Mouse (Mus musculus): ENCODE measurements at regions not wholly inside any gene's neighbourhood (a gene's known extent, or its start where the extent isn't known, plus 50 kb on each side); places are given as distances from the start of the nearest gene placed in this dataset.

- H3K4me3 ChIP-seq (ENCODE audit: low read depth, low read length), result no peak overlapping the region
- no peaks in the 10 kb centered on the region for H3K4me1 ChIP-seq (ENCODE audit: control insufficient read depth, insufficient read depth, low read length)
- H3K9ac ChIP-seq (ENCODE audit: low read depth, poor library complexity, severe bottlenecking), result no peak overlapping the region
- no peak for TF ChIP-seq CTCF (IDR thresholded peaks at IDR 0.05; ENCODE audit: low read depth, low read length)
- no peak for TF ChIP-seq POLR2A (IDR thresholded peaks at IDR 0.05; ENCODE audit: insufficient read depth, low read length)
- TF ChIP-seq EP300 (IDR thresholded peaks at IDR 0.05; ENCODE audit: insufficient read depth, low read depth, low read length), result no peak
- H3K27ac ChIP-seq (ENCODE audit: insufficient read depth, low read length), result no peak overlapping the region
- H3K36me3 ChIP-seq (ENCODE audit: control insufficient read depth, insufficient read depth, low read length, poor library complexity, severe bottlenecking), result no peaks in the 10 kb centered on the region
- no peaks in the 10 kb centered on the region for H3K27me3 ChIP-seq (ENCODE audit: control insufficient read depth, insufficient read depth, low read length, poor library complexity, severe bottlenecking)
- H3K9me3 ChIP-seq (replicated peaks; ENCODE audit: control insufficient read depth, insufficient read depth, low read length, poor library complexity, severe bottlenecking), result no peaks in the 10 kb centered on the region
These were observed 77.4 kb upstream of the Zfhx3 start for GRCm38 (mm10) chr8:107864802-107865651.

- Histone ChIP-seq H3K4me1 (ENCODE audit: control insufficient read depth, insufficient read depth, low read length) (no peaks in the 10 kb centered on the region), H3K36me3 (ENCODE audit: control insufficient read depth, insufficient read depth, low read length, poor library complexity, severe bottlenecking) (no peaks in the 10 kb centered on the region), H3K9me3 (replicated peaks; ENCODE audit: control insufficient read depth, insufficient read depth, low read length, poor library complexity, severe bottlenecking) (no peaks in the 10 kb centered on the region), H3K4me3 (ENCODE audit: low read depth, low read length) (no peak overlapping the region), H3K27me3 (ENCODE audit: control insufficient read depth, insufficient read depth, low read length, poor library complexity, severe bottlenecking) (no peaks in the 10 kb centered on the region), H3K27ac (ENCODE audit: insufficient read depth, low read length) (no peak overlapping the region), H3K9ac (ENCODE audit: low read depth, poor library complexity, severe bottlenecking) (no peak overlapping the region)
- TF ChIP-seq EP300 (IDR thresholded peaks at IDR 0.05; ENCODE audit: insufficient read depth, low read depth, low read length), result no peak
- no peak for TF ChIP-seq POLR2A (IDR thresholded peaks at IDR 0.05; ENCODE audit: insufficient read depth, low read length)
- TF ChIP-seq CTCF (IDR thresholded peaks at IDR 0.05; ENCODE audit: low read depth, low read length), result no peak
These were observed 76.7 kb upstream of the Zfhx3 start for GRCm38 (mm10) chr8:107865744-107866143.

- Histone ChIP-seq H3K27ac (ENCODE audit: insufficient read depth, low read length) (no peak overlapping the region), H3K36me3 (ENCODE audit: control insufficient read depth, insufficient read depth, low read length, poor library complexity, severe bottlenecking) (no peaks in the 10 kb centered on the region), H3K4me1 (ENCODE audit: control insufficient read depth, insufficient read depth, low read length) (no peaks in the 10 kb centered on the region), H3K27me3 (ENCODE audit: control insufficient read depth, insufficient read depth, low read length, poor library complexity, severe bottlenecking) (no peaks in the 10 kb centered on the region; the same call in 1 of the 2 replicates), H3K9me3 (replicated peaks; ENCODE audit: control insufficient read depth, insufficient read depth, low read length, poor library complexity, severe bottlenecking) (peaks cover 2% of the 10 kb centered on the region; the same call in 1 of the 2 replicates), H3K4me3 (ENCODE audit: low read depth, low read length) (no peak overlapping the region), H3K9ac (ENCODE audit: low read depth, poor library complexity, severe bottlenecking) (no peak overlapping the region)
- no peak for TF ChIP-seq CTCF (IDR thresholded peaks at IDR 0.05; ENCODE audit: low read depth, low read length)
- no peak for TF ChIP-seq POLR2A (IDR thresholded peaks at IDR 0.05; ENCODE audit: insufficient read depth, low read length)
- no peak for TF ChIP-seq EP300 (IDR thresholded peaks at IDR 0.05; ENCODE audit: insufficient read depth, low read depth, low read length)
These were observed 70.7 kb upstream of the Zfhx3 start for GRCm38 (mm10) chr8:107871718-107872117.

- H3K27ac ChIP-seq (ENCODE audit: insufficient read depth, low read length), result no peak overlapping the region
- TF ChIP-seq POLR2A (IDR thresholded peaks at IDR 0.05; ENCODE audit: insufficient read depth, low read length) (no peak), CTCF (IDR thresholded peaks at IDR 0.05; ENCODE audit: low read depth, low read length) (no peak), EP300 (IDR thresholded peaks at IDR 0.05; ENCODE audit: insufficient read depth, low read depth, low read length) (no peak)
- peaks cover 2% of the 10 kb centered on the region; the same call in 1 of the 2 replicates for H3K9me3 ChIP-seq (replicated peaks; ENCODE audit: control insufficient read depth, insufficient read depth, low read length, poor library complexity, severe bottlenecking)
- no peak overlapping the region for H3K4me3 ChIP-seq (ENCODE audit: low read depth, low read length)
- H3K36me3 ChIP-seq (ENCODE audit: control insufficient read depth, insufficient read depth, low read length, poor library complexity, severe bottlenecking), result no peaks in the 10 kb centered on the region
- H3K9ac ChIP-seq (ENCODE audit: low read depth, poor library complexity, severe bottlenecking), result no peak overlapping the region
- H3K4me1 ChIP-seq (ENCODE audit: control insufficient read depth, insufficient read depth, low read length), result no peaks in the 10 kb centered on the region
- no peaks in the 10 kb centered on the region; the same call in 1 of the 2 replicates for H3K27me3 ChIP-seq (ENCODE audit: control insufficient read depth, insufficient read depth, low read length, poor library complexity, severe bottlenecking)
These were observed 70.3 kb upstream of the Zfhx3 start for GRCm38 (mm10) chr8:107872121-107872520.

GRCm38 (mm10) chr8:107876455-107876854 lies 66.0 kb upstream of the Zfhx3 start:
- no peak overlapping the region for H3K27ac ChIP-seq (ENCODE audit: insufficient read depth, low read length)
- H3K36me3 ChIP-seq (ENCODE audit: control insufficient read depth, insufficient read depth, low read length, poor library complexity, severe bottlenecking), result no peaks in the 10 kb centered on the region
- H3K9me3 ChIP-seq (replicated peaks; ENCODE audit: control insufficient read depth, insufficient read depth, low read length, poor library complexity, severe bottlenecking), result peaks cover 2% of the 10 kb centered on the region; the same call in 1 of the 2 replicates
- no peak overlapping the region for H3K9ac ChIP-seq (ENCODE audit: low read depth, poor library complexity, severe bottlenecking)
- TF ChIP-seq POLR2A (IDR thresholded peaks at IDR 0.05; ENCODE audit: insufficient read depth, low read length) (no peak), EP300 (IDR thresholded peaks at IDR 0.05; ENCODE audit: insufficient read depth, low read depth, low read length) (peak; percentile 64)
- H3K4me1 ChIP-seq (ENCODE audit: control insufficient read depth, insufficient read depth, low read length), result no peaks in the 10 kb centered on the region
- H3K4me3 ChIP-seq (ENCODE audit: low read depth, low read length), result no peak overlapping the region
- no peaks in the 10 kb centered on the region; the same call in 1 of the 2 replicates for H3K27me3 ChIP-seq (ENCODE audit: control insufficient read depth, insufficient read depth, low read length, poor library complexity, severe bottlenecking)

GRCm38 (mm10) chr8:107881851-107882250 lies 60.6 kb upstream of the Zfhx3 start:
- no peak overlapping the region for H3K4me3 ChIP-seq (ENCODE audit: low read depth, low read length)

More at GRCm38 (mm10) chr8:107881851-107882250, 60.6 kb upstream of the Zfhx3 start:
- H3K4me1 ChIP-seq (ENCODE audit: control insufficient read depth, insufficient read depth, low read length), result no peaks in the 10 kb centered on the region
- H3K27ac ChIP-seq (ENCODE audit: insufficient read depth, low read length), result no peak overlapping the region
- H3K27me3 ChIP-seq (ENCODE audit: control insufficient read depth, insufficient read depth, low read length, poor library complexity, severe bottlenecking), result no peaks in the 10 kb centered on the region
- no peak overlapping the region for H3K9ac ChIP-seq (ENCODE audit: low read depth, poor library complexity, severe bottlenecking)
- TF ChIP-seq EP300 (IDR thresholded peaks at IDR 0.05; ENCODE audit: insufficient read depth, low read depth, low read length) (no peak), CTCF (IDR thresholded peaks at IDR 0.05; ENCODE audit: low read depth, low read length) (peak; percentile 69), POLR2A (IDR thresholded peaks at IDR 0.05; ENCODE audit: insufficient read depth, low read length) (no peak)
- no peaks in the 10 kb centered on the region for H3K36me3 ChIP-seq (ENCODE audit: control insufficient read depth, insufficient read depth, low read length, poor library complexity, severe bottlenecking)
- H3K9me3 ChIP-seq (replicated peaks; ENCODE audit: control insufficient read depth, insufficient read depth, low read length, poor library complexity, severe bottlenecking), result no peaks in the 10 kb centered on the region
